Mouse (Mus musculus): ENCODE data around the gene Lrch3.

DNA sequence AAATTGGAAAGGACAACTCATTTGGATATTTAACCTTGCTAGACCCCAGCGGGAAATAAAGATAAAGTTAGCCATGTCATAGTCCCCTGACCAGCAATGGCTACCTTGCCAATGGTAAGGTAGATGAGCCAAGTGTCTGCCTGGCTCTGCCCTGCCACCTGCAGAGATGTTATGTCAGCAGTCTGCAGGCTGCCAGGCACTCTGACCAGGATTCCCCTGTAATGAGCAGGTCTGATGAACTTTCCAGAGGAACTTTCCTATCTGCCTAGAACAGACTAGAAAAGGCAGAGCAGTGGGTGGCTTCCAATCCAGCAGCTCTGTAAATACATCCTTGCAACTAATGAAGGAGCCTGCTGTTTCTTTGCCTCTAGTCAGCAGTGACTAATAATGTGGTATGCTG lies 101.0 kb downstream of the Lrch3 start:
- TF ChIP-seq USF1 (IDR thresholded peaks at IDR 0.05; ENCODE audit: low read depth) (no peak), POLR2A (IDR thresholded peaks at IDR 0.05; ENCODE audit: insufficient read length, low read depth) (no peak), MAX (IDR thresholded peaks at IDR 0.05; ENCODE audit: low read depth) (no peak)
